Mouse (Mus musculus) hindbrain, embryonic 10.5 days (tissue): ENCODE measurements around the gene Smarcd1. TPM values are rescaled to one million over a fixed set of nuclear protein-coding genes. Genes with fewer than 3 reads are reported as not detected.

Source experiments
- DNase-seq: peaks from one replicate; pipeline ENCODE4 v3.0.0-alpha.2; 2017; ENCODE audit warnings: low spot score
- H3K27ac ChIP-seq: fragments of 300-500 bp; sonication (generic); 2 replicates; pipeline ENCODE4 v1.5.1; 2016; ENCODE audit warnings: mild to moderate bottlenecking, moderate library complexity
- H3K27me3 ChIP-seq: fragments of 300-500 bp; sonication (generic); 2 replicates; pipeline ENCODE4 v1.6.1; 2016; ENCODE audit warnings: mild to moderate bottlenecking; ENCODE audit not compliant: poor library complexity, insufficient read depth, severe bottlenecking
- H3K36me3 ChIP-seq: fragments of 300-500 bp; sonication (generic); 2 replicates; pipeline ENCODE4 v1.6.1; 2016; ENCODE audit warnings: mild to moderate bottlenecking, moderate library complexity
- H3K4me1 ChIP-seq: fragments of 300-500 bp; sonication (generic); replicated peaks from 2 replicates; pipeline ENCODE4 v1.6.1; 2016; ENCODE audit warnings: mild to moderate bottlenecking
- H3K4me3 ChIP-seq: fragments of 300-500 bp; sonication (generic); 2 replicates; pipeline ENCODE4 v1.5.1; 2016; ENCODE audit warnings: mild to moderate bottlenecking, moderate library complexity
- H3K9me3 ChIP-seq: fragments of 300-500 bp; sonication (generic); 2 replicates; pipeline ENCODE4 v1.6.1; 2016; ENCODE audit warnings: mild to moderate bottlenecking, moderate library complexity
- WGBS: fragments of 180-500 bp; shearing (Covaris S2); methylation state at CpG from one replicate; pipeline ENCODE4 v1.1.7; 2016; 5-methylcytosine and 5-hydroxymethylcytosine counted together
- polyA plus RNA-seq: library from polyadenylated mRNA; unstranded; fragments of >200 nt; fragmentation: Nextera tagmentation; extraction: Ambion mirVana; gene quantifications from 2 replicates; pipeline ENCODE4 v1.2.1, GENCODE M21; 2016

Smarcd1 gene
- polyA plus RNA-seq, 1 experiment from 2014 or later: 118 TPM

DNA sequence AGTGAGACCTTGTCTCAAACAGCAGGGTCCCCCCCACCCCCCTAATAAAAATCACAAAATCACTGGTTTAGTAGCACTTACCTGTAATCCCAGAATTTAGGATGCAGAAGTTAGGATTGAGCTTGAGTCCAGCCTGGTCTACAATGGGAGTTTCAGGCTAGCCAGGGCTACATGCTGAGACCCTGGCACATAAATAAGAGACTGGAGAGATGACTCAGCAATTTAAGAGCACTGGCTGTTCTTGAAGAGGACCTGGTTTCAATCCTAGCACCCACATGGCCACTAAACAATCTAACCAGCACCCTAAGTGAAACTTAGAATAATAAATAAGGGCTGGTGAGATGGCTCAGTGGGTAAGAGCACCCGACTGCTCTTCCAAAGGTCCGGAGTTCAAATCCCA, 29.2 kb downstream of the Smarcd1 start:
- Histone ChIP-seq H3K27ac (no peak overlapping the region), H3K36me3 (peaks cover 83% of the 10 kb centered on the region), H3K9me3 (peaks cover 8% of the 10 kb centered on the region), H3K27me3 (no peaks in the 10 kb centered on the region), H3K4me3 (no peak overlapping the region), H3K4me1 (peaks cover 6% of the 10 kb centered on the region)
- 92% methylated on average over 2 of the region's 2 CpGs for WGBS
- DNase-seq: no peak

- no peaks in the 10 kb centered on the region for H3K27me3 ChIP-seq
- H3K27ac ChIP-seq: no peak overlapping the region
- no peak overlapping the region for H3K4me3 ChIP-seq
- peaks cover 1% of the 10 kb centered on the region for H3K4me1 ChIP-seq
- no peak for DNase-seq
- 90% methylated on average over 3 of the region's 3 CpGs for WGBS
- H3K36me3 ChIP-seq: peaks cover 88% of the 10 kb centered on the region
- H3K9me3 ChIP-seq: peaks cover 8% of the 10 kb centered on the region
Measured at GRCm38 (mm10) chr15:99731678-99732077, 29.7 kb downstream of the Smarcd1 start.

- WGBS: 97% methylated on average over 5 of the region's 5 CpGs
- Histone ChIP-seq H3K9me3 (peaks cover 8% of the 10 kb centered on the region), H3K36me3 (peaks cover 94% of the 10 kb centered on the region)
Measured at GRCm38 (mm10) chr15:99733186-99733585, 31.3 kb downstream of the Smarcd1 start.

GRCm38 (mm10) chr15:99735631-99736030, 33.7 kb downstream of the Smarcd1 start:
- Histone ChIP-seq H3K27me3 (no peaks in the 10 kb centered on the region), H3K27ac (no peak overlapping the region), H3K36me3 (peaks cover 97% of the 10 kb centered on the region), H3K4me1 (no peaks in the 10 kb centered on the region), H3K9me3 (no peaks in the 10 kb centered on the region), H3K4me3 (no peak overlapping the region)
- 94% methylated on average over 2 of the region's 2 CpGs for WGBS
- DNase-seq: no peak

More at GRCm38 (mm10) chr15:99733186-99733585, 31.3 kb downstream of the Smarcd1 start:
- H3K27me3 ChIP-seq: no peaks in the 10 kb centered on the region
- no peaks in the 10 kb centered on the region for H3K4me1 ChIP-seq
- no peak overlapping the region for H3K27ac ChIP-seq
- H3K4me3 ChIP-seq: no peak overlapping the region
- no peak for DNase-seq

- WGBS: 91% methylated on average over 11 of the region's 11 CpGs
- no peaks in the 10 kb centered on the region for H3K4me1 ChIP-seq
- no peak for DNase-seq
- H3K4me3 ChIP-seq: no peak overlapping the region
- no peaks in the 10 kb centered on the region for H3K9me3 ChIP-seq
- H3K27me3 ChIP-seq: no peaks in the 10 kb centered on the region
- H3K36me3 ChIP-seq: peaks cover 98% of the 10 kb centered on the region
- no peak overlapping the region for H3K27ac ChIP-seq
Measured at GRCm38 (mm10) chr15:99736675-99737074, 34.7 kb downstream of the Smarcd1 start.

- 92% methylated on average over 4 of the region's 4 CpGs for WGBS
- H3K4me1 ChIP-seq: no peaks in the 10 kb centered on the region
- H3K27me3 ChIP-seq: no peaks in the 10 kb centered on the region
- no peak for DNase-seq
- H3K9me3 ChIP-seq: no peaks in the 10 kb centered on the region
- H3K4me3 ChIP-seq: no peak overlapping the region
- peaks cover 99% of the 10 kb centered on the region for H3K36me3 ChIP-seq
- no peak overlapping the region for H3K27ac ChIP-seq
Measured at GRCm38 (mm10) chr15:99740229-99740628, 38.3 kb downstream of the Smarcd1 start.

- Histone ChIP-seq H3K27me3 (no peaks in the 10 kb centered on the region), H3K9me3 (no peaks in the 10 kb centered on the region), H3K27ac (no peak overlapping the region), H3K36me3 (peaks cover 27% of the 10 kb centered on the region), H3K4me1 (0 out of 2 replicates have a peak, but pooled peaks cover 6% of the 10 kb centered on the region), H3K4me3 (no peak overlapping the region)
- no peak for DNase-seq
- WGBS: 86% methylated on average over 3 of the region's 3 CpGs
Measured at GRCm38 (mm10) chr15:99754204-99754603, 52.3 kb downstream of the Smarcd1 start.

Other genes with a start within 250 kb of the Smarcd1 start
- gene Nckap5l, start 244.4 kb upstream of the Smarcd1 start, polyA plus RNA-seq: 13.5 and 15.8 TPM in 2 replicates
- gene Bcdin3d, start 227.4 kb upstream of the Smarcd1 start, polyA plus RNA-seq: 19.3 and 20.2 TPM in 2 replicates
- 0.63 and 1.1 TPM in 2 replicates for gene Faim2, start 174.0 kb upstream of the Smarcd1 start, polyA plus RNA-seq
- not detected in 2 replicates for gene Aqp2, start 123.1 kb upstream of the Smarcd1 start, polyA plus RNA-seq
- 0.46 and 1.6 TPM in 2 replicates for gene Aqp5, start 111.3 kb upstream of the Smarcd1 start, polyA plus RNA-seq
- gene Aqp6, start 100.7 kb upstream of the Smarcd1 start, polyA plus RNA-seq: 0.35 and 0.90 TPM in 2 replicates
- 193 and 219 TPM in 2 replicates for gene Racgap1, start 50.5 kb upstream of the Smarcd1 start, polyA plus RNA-seq
- gene Asic1, start 31.8 kb upstream of the Smarcd1 start, polyA plus RNA-seq: 12.6 and 29.0 TPM in 2 replicates
- not detected in 2 replicates for gene Gm17349, start 3.4 kb downstream of the Smarcd1 start, polyA plus RNA-seq
- gene Gpd1, start 15.4 kb downstream of the Smarcd1 start, polyA plus RNA-seq: 0.54 and 0.78 TPM in 2 replicates
- gene Cox14, start 23.5 kb downstream of the Smarcd1 start, polyA plus RNA-seq: 152 and 174 TPM in 2 replicates
- gene Cers5, start 70.8 kb downstream of the Smarcd1 start, polyA plus RNA-seq: 59.1 and 61.3 TPM in 2 replicates
- 29.5 and 33.4 TPM in 2 replicates for gene Lima1, start 173.3 kb downstream of the Smarcd1 start, polyA plus RNA-seq